Mouse (Mus musculus) gastrocnemius, postnatal 4 days (tissue): ENCODE results near the gene Fkbp15. TPM values are rescaled to one million over a fixed set of nuclear protein-coding genes. Genes with fewer than 3 reads are reported as not detected.
A peak's percentile ranks its signal among the peaks of the same experiment; 100 is the strongest.
"Not testable (repeated sequence)": the region's sequence is repeated elsewhere in the genome, so short reads cannot be mapped to it uniquely, and the experiment has no call there.

Source experiments
- DNase-seq, 2 experiments: peaks; one replicate each; pipeline ENCODE4 v3.0.0; 2021 to 2022; ENCODE audit warnings: low spot score in 2 of 2, mixed read lengths in 2 of 2
- total RNA-seq, 2 experiments: library from RNA; stranded (reverse); gene quantifications; 2 replicates each; pipeline ENCODE4 v1.2.3; 2021

Fkbp15 gene
- total RNA-seq, 2 experiments from 2014 or later, result 26.7 to 28.5 TPM

GRCm38 (mm10) chr4:62286257-62286991, 73.9 kb downstream of the Fkbp15 start:
- DNase-seq, result peak; percentile 51 to 72

GRCm38 (mm10) chr4:62285576-62285975, 74.8 kb downstream of the Fkbp15 start:
- no peak for DNase-seq

DNA sequence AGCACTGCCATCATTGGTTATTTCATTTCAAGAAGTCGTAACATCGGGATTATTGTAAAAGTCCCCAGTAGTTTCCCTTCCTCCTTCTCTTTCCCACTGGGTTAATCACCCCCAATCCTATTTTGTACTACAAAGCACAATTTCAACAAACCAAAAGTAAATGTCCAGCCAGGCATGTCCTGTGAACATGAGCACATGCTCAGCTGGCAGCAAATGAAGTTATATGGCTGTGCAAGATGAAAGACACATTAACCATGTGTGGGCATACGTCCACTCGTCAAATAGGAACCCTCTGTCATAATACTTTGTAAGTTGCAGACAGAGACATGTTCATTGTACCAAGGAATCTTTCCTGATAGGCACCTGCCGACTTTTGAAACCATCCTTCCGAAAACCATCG, 77.4 kb downstream of the Fkbp15 start:
- DNase-seq, result peak in 1 of 2 experiments; percentile 6

- peak in 1 of 2 experiments; percentile 9 for DNase-seq
Measured at GRCm38 (mm10) chr4:62281319-62281718, 79.0 kb downstream of the Fkbp15 start.

- DNase-seq, result no peak
Measured at GRCm38 (mm10) chr4:62278081-62278480, 82.3 kb downstream of the Fkbp15 start.

DNA sequence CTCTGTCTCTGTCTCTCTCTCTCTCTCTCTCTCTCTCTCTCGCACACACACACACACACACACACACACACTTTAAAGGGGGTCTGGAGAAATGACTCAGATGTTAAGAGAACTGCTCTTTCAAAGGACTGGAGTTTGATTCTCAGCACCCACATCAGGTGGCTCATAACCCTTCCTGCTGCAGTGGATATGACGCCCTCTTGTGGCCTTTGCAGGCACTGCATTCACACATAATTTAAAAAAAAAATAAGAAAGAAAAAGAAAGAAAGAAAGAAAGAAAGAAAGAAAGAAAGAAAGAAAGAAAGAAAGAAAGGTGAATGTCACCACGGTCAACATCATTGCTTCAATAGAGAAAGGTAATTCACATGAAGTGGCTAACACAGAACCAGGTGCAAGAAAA, 83.1 kb downstream of the Fkbp15 start:
- DNase-seq, result no peak

- no peak for DNase-seq
Measured at GRCm38 (mm10) chr4:62276642-62277041, 83.7 kb downstream of the Fkbp15 start.

DNA sequence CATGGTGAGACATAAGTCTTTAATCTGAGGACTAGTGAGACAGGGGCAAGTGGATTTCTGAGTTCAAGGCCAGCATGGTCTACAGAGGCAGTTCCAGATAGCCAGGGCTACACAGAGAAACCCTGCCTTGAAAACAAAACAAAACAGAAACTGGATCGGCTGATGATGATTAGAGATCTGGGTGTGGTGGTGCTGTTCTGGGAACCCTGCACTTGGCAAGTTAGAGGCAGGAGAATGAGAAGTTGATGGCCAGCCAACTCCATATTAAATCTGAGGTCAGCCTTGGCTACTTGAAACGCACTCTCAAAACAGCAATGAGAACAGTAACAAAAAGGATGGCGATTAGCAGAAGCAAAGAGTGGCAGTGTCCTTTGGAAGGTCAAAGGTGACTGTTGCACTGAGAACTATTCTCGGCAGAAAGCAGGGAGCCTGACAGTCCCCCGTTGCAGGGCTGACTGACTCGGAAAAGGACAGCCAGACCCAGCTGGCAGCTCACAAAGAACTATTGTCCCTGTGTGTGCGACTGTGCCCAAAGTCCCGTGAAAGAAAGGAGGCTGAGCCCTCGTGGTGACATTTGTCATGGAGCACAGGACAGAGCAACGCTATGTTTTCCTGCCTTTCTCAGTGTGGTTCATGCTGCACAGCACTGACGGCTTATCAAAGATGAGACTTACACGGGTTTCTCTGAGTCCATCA, 85.4 kb downstream of the Fkbp15 start:
- no peak for DNase-seq

DNA sequence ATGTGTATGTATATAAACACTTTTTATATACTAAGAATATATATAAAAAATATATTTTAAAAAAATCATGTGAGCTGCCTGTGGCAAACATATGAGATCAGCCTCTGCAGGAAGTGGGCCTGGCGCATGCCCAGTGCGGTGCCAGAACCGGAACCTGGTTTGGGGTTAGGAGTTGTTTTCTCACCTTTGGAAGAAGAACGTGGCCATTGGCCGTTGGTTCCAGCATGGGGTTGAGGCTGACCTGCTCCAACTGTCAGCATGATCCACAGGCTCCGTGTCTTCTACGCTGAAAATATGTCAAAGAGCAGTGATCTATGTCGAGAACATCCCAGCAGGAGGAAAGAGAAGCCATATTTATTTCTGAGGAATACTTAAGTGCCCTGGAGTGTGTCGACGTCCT, 86.4 kb downstream of the Fkbp15 start:
- DNase-seq, result no peak

DNA sequence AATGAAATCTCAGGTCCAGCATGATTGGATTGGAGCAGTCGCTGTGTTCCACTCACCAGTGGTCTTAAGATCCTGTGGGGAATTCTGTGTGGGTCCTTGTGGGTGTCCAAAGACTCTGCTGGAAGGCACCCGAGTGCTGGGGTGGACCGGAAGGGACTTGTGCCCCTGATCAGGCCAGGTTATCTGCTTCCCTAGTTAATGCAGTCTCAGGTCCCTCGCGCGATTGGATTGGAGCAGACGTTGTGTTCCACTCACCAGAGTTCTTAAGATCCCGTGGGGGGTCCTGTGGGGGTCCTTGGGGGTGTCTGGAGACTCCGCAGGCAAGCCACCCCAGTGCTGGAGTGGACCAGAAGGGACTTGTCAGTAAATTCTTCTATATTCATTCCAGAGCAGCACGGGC, 87.7 kb downstream of the Fkbp15 start:
- no peak for DNase-seq

DNA sequence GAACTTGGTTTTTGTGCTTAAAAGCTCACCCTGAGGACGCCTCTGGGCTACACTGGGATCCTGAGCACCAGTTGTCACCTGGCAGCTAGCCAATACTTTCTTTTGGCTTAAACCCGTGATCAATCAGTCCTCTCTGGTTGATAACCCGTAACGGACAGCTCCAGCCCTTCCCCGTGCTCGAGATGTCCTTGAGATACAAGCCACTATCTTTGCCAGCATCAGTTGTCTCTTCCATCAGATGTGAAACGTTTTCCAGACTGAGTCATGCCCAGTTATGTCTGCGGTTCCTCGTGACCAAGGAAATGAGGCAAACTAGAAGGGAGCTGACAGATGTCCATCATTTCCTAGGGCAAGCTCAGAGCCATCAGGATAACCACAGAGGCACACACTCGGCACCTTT, 93.2 kb downstream of the Fkbp15 start:
- no peak for DNase-seq

DNA sequence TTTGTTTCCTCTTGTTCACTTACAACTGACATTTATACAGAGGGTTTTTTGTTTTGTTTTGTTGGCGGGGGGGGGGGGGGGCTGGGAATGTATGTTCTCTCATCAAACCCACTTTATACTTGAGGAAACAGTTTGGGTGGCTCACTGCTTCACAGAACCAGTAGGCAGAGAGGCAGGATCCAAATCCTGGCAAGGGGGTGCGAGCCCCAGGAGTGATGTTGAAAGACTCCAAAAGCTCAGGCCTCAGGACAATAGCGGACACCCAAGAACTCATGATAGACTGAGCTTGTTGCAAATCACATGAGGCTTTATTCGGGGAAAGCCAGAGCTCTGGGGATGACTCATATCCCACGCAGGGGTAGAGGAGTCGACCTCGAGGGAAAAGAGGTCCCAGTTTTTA, 94.3 kb downstream of the Fkbp15 start:
- not testable (repeated sequence) for DNase-seq

GRCm38 (mm10) chr4:62265154-62265836, 95.1 kb downstream of the Fkbp15 start:
- DNase-seq, result peak; percentile 4 to 9

GRCm38 (mm10) chr4:62263133-62263844, 97.1 kb downstream of the Fkbp15 start:
- DNase-seq, result peak in 1 of 2 experiments; percentile 10

- DNase-seq, result peak in 1 of 2 experiments; percentile 7
Measured at GRCm38 (mm10) chr4:62262276-62262675, 98.1 kb downstream of the Fkbp15 start, which contains the start of gene Slc31a2. Gene Slc31a2, plus strand, starts transcription at chr4:62262562.

GRCm38 (mm10) chr4:62256931-62257330, 103.4 kb downstream of the Fkbp15 start:
- peak in 1 of 2 experiments; percentile 34 for DNase-seq

- no peak for DNase-seq
Measured at GRCm38 (mm10) chr4:62254551-62254950, 105.8 kb downstream of the Fkbp15 start.

DNA sequence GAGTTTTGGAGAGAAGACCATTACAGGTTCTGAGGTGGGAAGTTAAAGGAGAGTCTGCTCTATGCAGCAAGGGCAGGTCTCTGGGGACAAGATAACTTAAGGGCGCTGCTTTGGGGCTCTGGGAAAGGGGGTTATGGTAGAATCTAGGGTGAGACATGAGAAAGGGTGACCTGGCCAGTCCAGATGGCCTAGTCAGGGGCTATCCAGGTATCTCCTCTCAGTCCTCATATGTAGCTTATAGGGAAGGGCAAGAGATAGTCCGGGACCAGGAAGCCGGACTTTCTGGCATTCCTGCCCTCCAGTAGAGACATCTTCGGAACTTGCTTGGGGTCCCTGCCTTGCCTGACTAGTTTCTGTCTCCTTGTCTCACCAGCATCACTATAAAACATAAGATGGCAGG, 108.6 kb downstream of the Fkbp15 start:
- DNase-seq, result no peak

- DNase-seq, result no peak
Measured at GRCm38 (mm10) chr4:62250896-62251544, 109.3 kb downstream of the Fkbp15 start.
